Mouse (Mus musculus) MEL (cell line): Measurements from ENCODE around the gene Zswim4. TPM values are rescaled to one million over a fixed set of nuclear protein-coding genes. Genes with fewer than 3 reads are reported as not detected.

Source experiments
- DNase-seq: peaks from one replicate; pipeline ENCODE4 v3.0.0; 2011; ENCODE audit warnings: low read depth, low spot score
- H3K27ac ChIP-seq: 2 replicates; pipeline ENCODE4 v1.5.1; 2012; ENCODE audit warnings: low read depth, mild to moderate bottlenecking, control low read depth, low read length, moderate library complexity; ENCODE audit not compliant: control insufficient read depth
- H3K27me3 ChIP-seq, 2 experiments: fragments of 150-350 bp in 1 of 2; sonication (generic) in 1 of 2; 2 replicates each; pipeline ENCODE4 v1.6.1; 2012; ENCODE audit warnings: low read length in 2 of 2, mild to moderate bottlenecking in 2 of 2, improper control_type of control experiment in 1 of 2, moderate library complexity in 1 of 2; ENCODE audit not compliant: insufficient read depth in 2 of 2, control insufficient read depth in 1 of 2
- H3K36me3 ChIP-seq, 2 experiments: 2 replicates each; pipeline ENCODE4 v1.6.1; 2012 to 2014; ENCODE audit warnings: low read length in 2 of 2, improper control_type of control experiment in 1 of 2, inconsistent platforms in 1 of 2, mild to moderate bottlenecking in 1 of 2; ENCODE audit not compliant: insufficient read depth in 2 of 2, control insufficient read depth in 1 of 2
- H3K4me1 ChIP-seq, 2 experiments: fragments of 150-350 bp in 1 of 2; sonication (generic) in 1 of 2; 2 replicates each; pipeline ENCODE4 v1.6.1; 2012; ENCODE audit warnings: low read length in 2 of 2, improper control_type of control experiment in 1 of 2, mild to moderate bottlenecking in 1 of 2; ENCODE audit not compliant: insufficient read depth in 2 of 2, control insufficient read depth in 1 of 2
- H3K4me3 ChIP-seq, 2 experiments: fragments of 150-350 bp in 1 of 2; sonication (generic) in 1 of 2; 2 replicates each; pipeline ENCODE4 v1.5.1; 2012; ENCODE audit warnings: low read depth in 2 of 2, low read length in 2 of 2, mild to moderate bottlenecking in 2 of 2, moderate library complexity in 2 of 2, control low read depth in 1 of 2, improper control_type of control experiment in 1 of 2; ENCODE audit not compliant: control insufficient read depth in 1 of 2, insufficient read depth in 1 of 2
- H3K79me2 ChIP-seq: 2 replicates; pipeline ENCODE4 v1.6.1; 2012; ENCODE audit warnings: mild to moderate bottlenecking, low read length, moderate library complexity; ENCODE audit not compliant: control insufficient read depth, poor library complexity, insufficient read depth
- H3K9ac ChIP-seq: 2 replicates; pipeline ENCODE4 v1.6.1; 2012; ENCODE audit warnings: low read depth, mild to moderate bottlenecking, control low read depth, low read length, moderate library complexity; ENCODE audit not compliant: control insufficient read depth, poor library complexity, severe bottlenecking
- H3K9me3 ChIP-seq: fragments of 150-350 bp; sonication (generic); replicated peaks from 2 replicates; pipeline ENCODE4 v1.6.1; 2012; ENCODE audit warnings: mild to moderate bottlenecking, low read length, improper control_type of control experiment, moderate library complexity; ENCODE audit not compliant: insufficient read depth
- E2F4 ChIP-seq: IDR thresholded peaks from 2 replicates; pipeline ENCODE4 v1.6.1; 2011; ENCODE audit warnings: low read depth, low read length, improper control_type of control experiment, borderline replicate concordance
- ELF1 ChIP-seq: IDR thresholded peaks from 2 replicates; pipeline ENCODE4 v1.6.1; 2014; ENCODE audit warnings: low read depth, mild to moderate bottlenecking, inconsistent platforms, low read length, improper control_type of control experiment, moderate library complexity
- EP300 ChIP-seq, 2 experiments: IDR thresholded peaks; 2 replicates each; pipeline ENCODE4 v1.6.1; 2011; ENCODE audit warnings: improper control_type of control experiment in 2 of 2, low read length in 2 of 2, low read depth in 1 of 2, mild to moderate bottlenecking in 1 of 2
- ETS1 ChIP-seq: IDR thresholded peaks from 2 replicates; pipeline ENCODE4 v1.6.1; 2012; ENCODE audit warnings: low read depth, mild to moderate bottlenecking, inconsistent platforms, low read length, improper control_type of control experiment, moderate library complexity
- HCFC1 ChIP-seq: IDR thresholded peaks from 2 replicates; pipeline ENCODE4 v1.6.1; 2012; ENCODE audit warnings: low read depth, mild to moderate bottlenecking, inconsistent platforms, low read length, improper control_type of control experiment, moderate library complexity
- JUND ChIP-seq: IDR thresholded peaks from 2 replicates; pipeline ENCODE4 v1.6.1; 2011; ENCODE audit warnings: low read depth, mild to moderate bottlenecking, improper control_type of control experiment, low read length
- MAX ChIP-seq: IDR thresholded peaks from 2 replicates; pipeline ENCODE4 v1.6.1; 2011; ENCODE audit warnings: low read length, improper control_type of control experiment
- MAZ ChIP-seq: IDR thresholded peaks from 2 replicates; pipeline ENCODE4 v1.6.1; 2012; ENCODE audit warnings: low read depth, mild to moderate bottlenecking, inconsistent platforms, low read length, improper control_type of control experiment
- MXI1 ChIP-seq: IDR thresholded peaks from 2 replicates; pipeline ENCODE4 v1.6.1; 2011; ENCODE audit warnings: mild to moderate bottlenecking, low read depth, low read length, improper control_type of control experiment
- MYB ChIP-seq: IDR thresholded peaks from 2 replicates; pipeline ENCODE4 v1.6.1; 2011; ENCODE audit warnings: mild to moderate bottlenecking, low read depth, low read length, improper control_type of control experiment
- MYC ChIP-seq: IDR thresholded peaks from 2 replicates; pipeline ENCODE4 v1.6.1; 2011; ENCODE audit warnings: low read depth, mild to moderate bottlenecking, low read length, improper control_type of control experiment, moderate library complexity
- NELFE ChIP-seq: IDR thresholded peaks from 2 replicates; pipeline ENCODE4 v1.6.1; 2011; ENCODE audit warnings: low read depth, low read length, improper control_type of control experiment
- NRF1 ChIP-seq: IDR thresholded peaks from 2 replicates; pipeline ENCODE4 v1.6.1; 2014; ENCODE audit warnings: low read depth, mild to moderate bottlenecking, inconsistent platforms, low read length, improper control_type of control experiment, moderate library complexity; ENCODE audit not compliant: poor library complexity, insufficient read depth, severe bottlenecking
- POLR2A ChIP-seq, 2 experiments: IDR thresholded peaks; 2 replicates each; pipeline ENCODE4 v1.6.1; 2011 to 2012; ENCODE audit warnings: low read length in 2 of 2, mild to moderate bottlenecking in 2 of 2, control low read depth in 1 of 2, improper control_type of control experiment in 1 of 2, low read depth in 1 of 2, moderate library complexity in 1 of 2; ENCODE audit not compliant: control insufficient read depth in 1 of 2, insufficient read depth in 1 of 2, poor library complexity in 1 of 2
- POLR2AphosphoS2 ChIP-seq: IDR thresholded peaks from 2 replicates; pipeline ENCODE4 v1.6.1; 2011; ENCODE audit warnings: low read length, improper control_type of control experiment
- RCOR1 ChIP-seq: IDR thresholded peaks from 2 replicates; pipeline ENCODE4 v1.6.1; 2012; ENCODE audit warnings: low read depth, mild to moderate bottlenecking, inconsistent platforms, low read length, improper control_type of control experiment
- SIN3A ChIP-seq: IDR thresholded peaks from 2 replicates; pipeline ENCODE4 v1.6.1; 2012; ENCODE audit warnings: low read length, improper control_type of control experiment, inconsistent platforms
- SMC3 ChIP-seq: IDR thresholded peaks from 2 replicates; pipeline ENCODE4 v1.6.1; 2011; ENCODE audit warnings: low read depth, low read length, improper control_type of control experiment
- TAL1 ChIP-seq: IDR thresholded peaks from 2 replicates; pipeline ENCODE4 v1.6.1; 2012; ENCODE audit warnings: mild to moderate bottlenecking, inconsistent platforms, low read length, moderate library complexity, mixed read lengths
- TBP ChIP-seq: IDR thresholded peaks from 2 replicates; pipeline ENCODE4 v1.8.0; 2011; ENCODE audit warnings: low read depth, low read length, improper control_type of control experiment
- TCF12 ChIP-seq: IDR thresholded peaks from 2 replicates; pipeline ENCODE4 v1.6.1; 2014; ENCODE audit warnings: low read depth, mild to moderate bottlenecking, inconsistent platforms, low read length, improper control_type of control experiment, moderate library complexity
- UBTF ChIP-seq: IDR thresholded peaks from 2 replicates; pipeline ENCODE4 v1.6.1; 2012; ENCODE audit warnings: low read depth, mild to moderate bottlenecking, inconsistent platforms, low read length, improper control_type of control experiment, moderate library complexity, borderline replicate concordance; ENCODE audit not compliant: insufficient read depth
- USF2 ChIP-seq, 2 experiments: IDR thresholded peaks; 2 replicates each; pipeline ENCODE4 v1.6.1; 2011 to 2012; ENCODE audit warnings: improper control_type of control experiment in 2 of 2, low read length in 2 of 2, borderline replicate concordance in 1 of 2, inconsistent platforms in 1 of 2, low read depth in 1 of 2, mild to moderate bottlenecking in 1 of 2; ENCODE audit not compliant: insufficient read depth in 1 of 2
- ZC3H11A ChIP-seq: IDR thresholded peaks from 2 replicates; pipeline ENCODE4 v1.6.1; 2012; ENCODE audit warnings: low read depth, mild to moderate bottlenecking, inconsistent platforms, low read length, improper control_type of control experiment
- ZKSCAN1 ChIP-seq: IDR thresholded peaks from 2 replicates; pipeline ENCODE4 v1.6.1; 2012; ENCODE audit warnings: low read depth, mild to moderate bottlenecking, inconsistent platforms, low read length, improper control_type of control experiment, moderate library complexity
- ZMIZ1 ChIP-seq: IDR thresholded peaks from 2 replicates; pipeline ENCODE4 v1.6.1; 2012; ENCODE audit warnings: low read depth, mild to moderate bottlenecking, inconsistent platforms, low read length, improper control_type of control experiment, moderate library complexity
- ZNF384 ChIP-seq: IDR thresholded peaks from 2 replicates; pipeline ENCODE4 v1.6.1; 2012; ENCODE audit warnings: low read depth, mild to moderate bottlenecking, inconsistent platforms, low read length, improper control_type of control experiment
- polyA plus RNA-seq, 2 experiments: library from polyadenylated mRNA; stranded (reverse) in 1 of 2; unstranded in 1 of 2; fragments of >175 nt in 1 of 2; fragments of >200 nt in 1 of 2; gene quantifications; 2 replicates each; pipeline versions ENCODE4 v1.2.1 to v1.2.4; 2012; ENCODE audit warnings: low replicate concordance in 2 of 2, low read depth in 1 of 2; ENCODE audit not compliant: insufficient read length in 2 of 2, insufficient read depth in 1 of 2, missing spikeins in 1 of 2
- total RNA-seq: library from RNA; depleted of rRNA; stranded (reverse); fragments of 300-350 nt; gene quantifications from 2 replicates; pipeline ENCODE4 v1.2.3, GENCODE M21; 2012

The Zswim4 gene
- total and polyA plus RNA-seq, 3 experiments = 3.6 to 7.4 TPM; not detected in 1

- H3K36me3 ChIP-seq = peaks cover 0 to 8% of the 10 kb centered on the region in 2 experiments; a peak in 2 of 4 replicates
- no peak overlapping the region for H3K4me3 ChIP-seq
- H3K4me1 ChIP-seq = peaks cover 4 to 14% of the 10 kb centered on the region in 2 experiments
- no peak overlapping the region for H3K9ac ChIP-seq
- DNase-seq = no peak
- H3K27me3 ChIP-seq = no peaks in the 10 kb centered on the region
- H3K9me3 ChIP-seq = no peaks in the 10 kb centered on the region
- H3K27ac ChIP-seq = no peak overlapping the region
- H3K79me2 ChIP-seq = peaks cover 1% of the 10 kb centered on the region; the same call in 1 of the 2 replicates
- TF ChIP-seq MYB = no peak
- TF ChIP-seq E2F4 = no peak
- no peak for TF ChIP-seq HCFC1
- TF ChIP-seq POLR2A (IDR thresholded peaks at IDR 0.05; ENCODE audit: control insufficient read depth in 1 of 2, insufficient read depth in 1 of 2, low read depth in 1 of 2, low read length in 2 of 2, poor library complexity in 1 of 2) = no peak
- no peak for TF ChIP-seq SMC3
- no peak for TF ChIP-seq UBTF
- no peak for TF ChIP-seq TCF12
- no peak for TF ChIP-seq NRF1
- no peak for TF ChIP-seq ZC3H11A
- no peak for TF ChIP-seq ZNF384
- TF ChIP-seq MAZ = no peak
- TF ChIP-seq ZKSCAN1 = no peak
- TF ChIP-seq MYC = no peak
- TF ChIP-seq MAX = no peak
- no peak for TF ChIP-seq RCOR1
- no peak for TF ChIP-seq POLR2AphosphoS2
- TF ChIP-seq JUND = no peak
- TF ChIP-seq ZMIZ1 = no peak
- no peak for TF ChIP-seq TAL1
- TF ChIP-seq ELF1 = no peak
Measured at GRCm38 (mm10) chr8:84193161-84193560, 43.7 kb downstream of the Zswim4 start.

- H3K27ac ChIP-seq = peak overlapping the region; percentile 94
- H3K79me2 ChIP-seq = peaks cover 1% of the 10 kb centered on the region; the same call in 1 of the 2 replicates
- TF ChIP-seq NELFE (peak; percentile 32), HCFC1 (peak; percentile 55; the same call in 1 of the 2 replicates), MXI1 (peak; percentile 71), POLR2A (IDR thresholded peaks at IDR 0.05; ENCODE audit: control insufficient read depth in 1 of 2, insufficient read depth in 1 of 2, low read depth in 1 of 2, low read length in 2 of 2, poor library complexity in 1 of 2) (peak; percentile 51 to 62; a peak in 1 of 4 replicates), RCOR1 (0 out of 2 replicates have a peak, but pooled peaks have one; percentile 17), USF2 (IDR thresholded peaks at IDR 0.05; ENCODE audit: borderline replicate concordance in 1 of 2, insufficient read depth in 1 of 2, low read depth in 1 of 2, low read length in 2 of 2) (no peak), ZC3H11A (no peak), SMC3 (no peak), ZNF384 (no peak), JUND (peak; percentile 51; the same call in 1 of the 2 replicates), ZKSCAN1 (no peak), TBP (no peak), SIN3A (peak; percentile 83), POLR2AphosphoS2 (no peak), ETS1 (peak; percentile 61), ELF1 (0 out of 2 replicates have a peak, but pooled peaks have one; percentile 9), EP300 (IDR thresholded peaks at IDR 0.05; ENCODE audit: low read depth in 1 of 2, low read length in 2 of 2) (0 out of 4 replicates have a peak, but pooled peaks of 1 of the 2 experiments have one; percentile 40)
- TF ChIP-seq, all 39 proteins: peak for 10
- DNase-seq = peak; percentile 82
- peaks cover 0 to 8% of the 10 kb centered on the region in 2 experiments; a peak in 2 of 4 replicates for H3K36me3 ChIP-seq
- peak overlapping the region; percentile 76 for H3K9ac ChIP-seq
- peak overlapping the region; percentile 49 to 64 for H3K4me3 ChIP-seq
- H3K4me1 ChIP-seq = peaks cover 4 to 12% of the 10 kb centered on the region in 2 experiments
- no peaks in the 10 kb centered on the region for H3K27me3 ChIP-seq
- H3K9me3 ChIP-seq = no peaks in the 10 kb centered on the region
Measured at GRCm38 (mm10) chr8:84192555-84192954, 44.3 kb downstream of the Zswim4 start.
